Mouse (Mus musculus) small intestine, adult 2 months (tissue): ENCODE measurements around the gene Gm17268. TPM values are rescaled to one million over a fixed set of nuclear protein-coding genes. Genes with fewer than 3 reads are reported as not detected.

ENCODE experiments used
- H3K27ac ChIP-seq: fragments of 200-500 bp; 2 replicates; pipeline ENCODE4 v1.5.1; 2012; ENCODE audit warnings: low read depth, low read length, control low read depth, inconsistent platforms; ENCODE audit not compliant: insufficient read depth
- H3K27me3 ChIP-seq: fragments of 200-500 bp; 2 replicates; pipeline ENCODE4 v1.6.1; 2012; ENCODE audit warnings: mild to moderate bottlenecking, moderate library complexity, low read length, inconsistent platforms; ENCODE audit not compliant: control insufficient read depth, insufficient read depth
- H3K36me3 ChIP-seq: fragments of 200-500 bp; 2 replicates; pipeline ENCODE4 v1.6.1; 2012; ENCODE audit warnings: mild to moderate bottlenecking, low read length, control low read depth, inconsistent platforms; ENCODE audit not compliant: control insufficient read depth, insufficient read depth
- H3K4me1 ChIP-seq: fragments of 200-500 bp; 2 replicates; pipeline ENCODE4 v1.6.1; 2012; ENCODE audit warnings: low read length, inconsistent platforms, mixed read lengths; ENCODE audit not compliant: control insufficient read depth, insufficient read depth, insufficient read length
- H3K4me3 ChIP-seq: fragments of 200-500 bp; 2 replicates; pipeline ENCODE4 v1.5.1; 2012; ENCODE audit warnings: low read depth, mild to moderate bottlenecking, control low read depth, inconsistent platforms, low read length, moderate library complexity
- CTCF ChIP-seq: fragments of 200-500 bp; IDR thresholded peaks from 2 replicates; pipeline ENCODE4 v1.5.1; 2012; ENCODE audit warnings: low read depth, mild to moderate bottlenecking, control low read depth, inconsistent platforms, low read length, moderate library complexity, mixed read lengths; ENCODE audit not compliant: insufficient replicate concordance, insufficient read length; ENCODE audit errors: extremely low read depth
- POLR2A ChIP-seq: fragments of 200-500 bp; IDR thresholded peaks from 2 replicates; pipeline ENCODE4 v1.6.1; 2012; ENCODE audit warnings: low read depth, mild to moderate bottlenecking, control low read depth, inconsistent platforms, low read length, moderate library complexity
- WGBS: fragments of 180-500 bp; shearing (Covaris S2); methylation state at CpG from one replicate; pipeline ENCODE4 v1.1.7; 2018; 5-methylcytosine and 5-hydroxymethylcytosine counted together
- polyA plus RNA-seq: library from polyadenylated mRNA; depleted of rRNA; stranded (reverse); fragments of >200 nt; gene quantifications from 2 replicates; pipeline ENCODE4 v1.2.3, GENCODE M21; 2012

Gene Gm17268
- polyA plus RNA-seq, 1 experiment, result not detected

DNA sequence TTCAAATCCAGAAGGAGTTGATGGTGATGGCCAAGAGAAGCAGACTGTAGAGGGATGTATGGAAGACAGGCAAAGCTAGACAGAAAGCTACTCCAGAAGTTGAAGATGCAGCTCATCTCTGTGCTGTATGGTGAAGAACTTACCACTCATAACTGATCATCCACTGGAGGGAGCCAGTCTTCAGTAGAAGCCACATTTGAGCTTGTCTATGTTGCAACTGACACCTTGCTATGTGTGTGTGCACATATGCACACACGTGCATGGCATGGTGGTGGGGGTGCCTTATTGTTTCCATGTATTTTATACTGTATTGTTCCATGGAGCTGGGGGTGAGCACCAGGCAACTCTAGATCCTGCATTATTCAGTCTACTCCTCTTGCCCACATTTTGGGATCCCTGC, 34.0 kb upstream of the Gm17268 start:
- TF ChIP-seq CTCF (no peak), POLR2A (no peak)

GRCm38 (mm10) chr11:82071076-82071475, 32.7 kb upstream of the Gm17268 start:
- Histone ChIP-seq H3K27ac (no peak overlapping the region), H3K36me3 (no peaks in the 10 kb centered on the region), H3K4me1 (no peaks in the 10 kb centered on the region), H3K4me3 (no peak overlapping the region), H3K27me3 (no peaks in the 10 kb centered on the region)
- 74% methylated on average over 3 of the region's 3 CpGs for WGBS
- TF ChIP-seq POLR2A (no peak), CTCF (no peak)

More for the DNA sequence above, 34.0 kb upstream of the Gm17268 start:
- Histone ChIP-seq H3K27ac (no peak overlapping the region), H3K36me3 (no peaks in the 10 kb centered on the region), H3K4me3 (no peak overlapping the region), H3K27me3 (no peaks in the 10 kb centered on the region), H3K4me1 (no peaks in the 10 kb centered on the region)
- WGBS, result 79% methylated on average over 1 of the region's 1 CpGs

DNA sequence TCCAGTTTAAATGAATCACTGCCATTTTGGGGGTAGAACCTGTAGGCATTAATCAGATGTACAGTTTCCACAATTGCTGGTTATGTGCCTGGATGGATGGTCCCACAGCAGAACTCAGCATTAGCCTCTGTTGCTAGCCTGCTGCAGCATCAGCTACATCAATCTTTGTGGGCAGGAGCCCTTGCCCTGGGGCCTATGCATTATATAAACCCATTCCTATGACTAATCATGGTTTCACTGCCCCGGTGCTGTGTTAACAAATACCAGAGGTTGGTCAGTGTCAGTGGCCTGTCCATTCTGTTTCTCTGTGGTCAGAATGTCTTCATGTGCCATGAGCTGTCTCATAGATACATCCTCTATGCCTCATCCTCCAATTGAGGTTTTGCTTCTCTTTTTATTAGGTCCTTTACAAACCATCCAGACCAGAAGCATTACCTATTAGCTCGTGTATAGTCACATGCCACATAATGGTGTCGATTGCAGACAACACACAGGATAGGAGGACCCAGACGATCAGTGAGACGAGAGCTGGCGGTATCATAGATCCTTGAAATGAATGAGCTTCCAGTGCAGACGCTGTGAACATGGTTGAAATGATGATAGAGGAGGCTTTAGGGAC, 28.7 kb upstream of the Gm17268 start:
- Histone ChIP-seq H3K4me3 (no peak overlapping the region), H3K27me3 (no peaks in the 10 kb centered on the region), H3K36me3 (no peaks in the 10 kb centered on the region), H3K27ac (no peak overlapping the region), H3K4me1 (no peaks in the 10 kb centered on the region)
- TF ChIP-seq POLR2A (no peak), CTCF (no peak)
- 84% methylated on average over 7 of the region's 7 CpGs for WGBS

DNA sequence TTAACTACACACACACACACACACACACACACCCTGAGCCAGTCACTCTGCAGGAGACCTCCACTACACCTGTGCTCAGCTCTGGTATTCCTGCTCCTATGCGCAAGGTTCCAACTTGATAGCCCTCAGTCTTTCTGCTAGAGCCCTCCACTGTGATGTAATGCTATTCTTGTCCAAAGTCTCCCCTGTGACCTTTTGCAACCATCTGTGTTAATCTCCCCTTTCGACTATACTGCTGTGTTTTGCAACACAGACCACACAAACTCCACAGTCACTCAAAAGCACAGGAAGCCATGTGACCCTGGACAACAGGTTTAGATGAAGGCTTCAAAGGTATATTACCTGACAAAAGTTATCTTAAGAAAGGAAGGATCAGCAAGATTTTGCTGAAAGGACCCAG, 25.1 kb upstream of the Gm17268 start:
- H3K4me1 ChIP-seq, result no peaks in the 10 kb centered on the region
- TF ChIP-seq POLR2A (no peak), CTCF (no peak)
- 74% methylated on average over 2 of the region's 2 CpGs for WGBS

GRCm38 (mm10) chr11:82062226-82062625, 23.9 kb upstream of the Gm17268 start:
- 67% methylated on average over 3 of the region's 3 CpGs for WGBS
- Histone ChIP-seq H3K36me3 (no peaks in the 10 kb centered on the region), H3K4me3 (no peak overlapping the region), H3K27ac (no peak overlapping the region), H3K4me1 (no peaks in the 10 kb centered on the region), H3K27me3 (no peaks in the 10 kb centered on the region)
- TF ChIP-seq CTCF, result no peak
- TF ChIP-seq POLR2A, result no peak

More for the DNA sequence above, 25.1 kb upstream of the Gm17268 start:
- Histone ChIP-seq H3K27ac (no peak overlapping the region), H3K27me3 (no peaks in the 10 kb centered on the region), H3K36me3 (no peaks in the 10 kb centered on the region), H3K4me3 (no peak overlapping the region)

GRCm38 (mm10) chr11:82057646-82058045, 19.3 kb upstream of the Gm17268 start, which contains the start of gene Ccl11:
TSS of gene Ccl11 (plus strand) at chr11:82057823.
- H3K4me1 ChIP-seq, result no peaks in the 10 kb centered on the region
- no peak for TF ChIP-seq CTCF
- no peak; the same call in 1 of the 2 replicates for TF ChIP-seq POLR2A
- no peaks in the 10 kb centered on the region for H3K27me3 ChIP-seq
- peak within 1 kb of the TSS; percentile 35 for H3K4me3 ChIP-seq
- WGBS, result 69% methylated on average over 6 of the region's 6 CpGs
- H3K27ac ChIP-seq, result peak within 1 kb of the TSS; percentile 24; the same call in 1 of the 2 replicates
- no peaks in the 10 kb centered on the region for H3K36me3 ChIP-seq

- TF ChIP-seq CTCF (no peak), POLR2A (no peak)
- Histone ChIP-seq H3K4me1 (no peaks in the 10 kb centered on the region), H3K27me3 (no peaks in the 10 kb centered on the region), H3K4me3 (no peak overlapping the region), H3K36me3 (no peaks in the 10 kb centered on the region), H3K27ac (no peak overlapping the region)
- 85% methylated on average over 7 of the region's 7 CpGs for WGBS
Observed at GRCm38 (mm10) chr11:82053849-82054248, 15.5 kb upstream of the Gm17268 start.
